Mouse (Mus musculus): ENCODE data around the gene Sash1. TPM values are rescaled to one million over a fixed set of nuclear protein-coding genes. Genes with fewer than 3 reads are reported as not detected.

Gene Sash1
- polyA plus RNA-seq (2017; shearing (Covaris generic)) = under 1 TPM; 0.16 to 0.48 TPM

DNA sequence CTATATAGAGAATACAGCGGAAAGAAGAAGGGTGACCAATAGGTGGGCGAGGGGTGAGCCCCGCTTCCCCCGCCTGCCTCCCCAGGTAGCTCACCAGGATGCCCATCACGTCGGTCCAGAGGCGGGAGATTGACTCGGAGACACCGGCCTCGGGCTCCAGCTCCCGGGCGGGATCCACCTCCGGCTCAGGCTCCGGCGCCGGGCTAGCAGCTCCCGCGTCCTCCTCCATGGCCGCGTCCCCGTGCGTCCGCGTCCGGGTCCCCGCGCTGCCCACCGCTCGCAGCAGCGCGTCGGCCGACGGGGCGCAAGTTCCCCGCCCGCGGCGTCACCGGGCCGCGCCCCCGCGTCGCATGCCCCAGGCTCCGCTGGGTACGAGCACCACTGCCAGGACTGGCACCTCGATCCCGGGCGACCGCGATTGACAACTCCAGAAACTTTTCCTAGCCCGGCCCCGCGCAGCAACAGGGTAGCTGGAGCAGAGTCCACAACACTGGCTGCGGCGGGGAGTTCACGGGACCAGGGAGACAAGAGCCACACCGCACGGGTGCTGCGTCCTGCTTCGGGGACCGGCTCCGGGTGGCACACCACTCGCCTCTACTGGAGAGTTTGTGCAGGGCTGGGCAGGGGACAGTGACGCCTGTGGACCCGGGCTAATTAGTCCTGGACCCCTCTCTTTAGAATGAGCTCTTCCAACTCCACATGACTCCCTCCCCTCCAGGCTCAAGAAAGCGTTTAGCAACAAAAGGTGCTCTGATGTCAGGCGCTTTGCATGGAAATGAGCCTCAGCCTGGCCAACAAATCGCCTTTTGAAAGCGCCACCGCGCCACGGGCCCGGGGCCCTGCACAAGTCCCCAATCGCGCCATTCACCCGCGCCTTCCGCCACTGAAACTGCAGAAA lies at the start of gene Sash1:
Sash1 (minus strand) TSS at position 441 of the 898 bp plus-strand sequence.

